Mouse (Mus musculus): ENCODE data around the gene Rag1. TPM values are rescaled to one million over a fixed set of nuclear protein-coding genes. Genes with fewer than 3 reads are reported as not detected.

Rag1 gene
- total and polyA plus RNA-seq, 3 experiments, result under 0.01 TPM; not detected in 2

- Histone ChIP-seq H3K4me3 (ENCODE audit: control insufficient read depth in 1 of 2, insufficient read depth in 1 of 2, low read depth in 2 of 2, low read length in 2 of 2) (peak within 1 kb of the TSS; percentile 81 to 91), H3K4me1 (ENCODE audit: control insufficient read depth in 1 of 2, insufficient read depth in 2 of 2, low read length in 2 of 2) (peaks cover 0 to 3% of the 10 kb centered on the region in 2 experiments; a peak in 2 of 4 replicates), H3K79me2 (ENCODE audit: control insufficient read depth, insufficient read depth, low read length, poor library complexity) (peaks cover 20% of the 10 kb centered on the region), H3K9me3 (replicated peaks; ENCODE audit: insufficient read depth, low read length) (no peaks in the 10 kb centered on the region), H3K36me3 (ENCODE audit: control insufficient read depth in 1 of 2, insufficient read depth in 2 of 2, low read length in 2 of 2) (peaks cover 0 to 5% of the 10 kb centered on the region in 2 experiments; a peak in 2 of 4 replicates), H3K27ac (ENCODE audit: control insufficient read depth, low read depth, low read length) (no peak within 1 kb of the TSS), H3K9ac (ENCODE audit: control insufficient read depth, low read depth, low read length, poor library complexity, severe bottlenecking) (peak within 1 kb of the TSS; percentile 93), H3K27me3 (ENCODE audit: control insufficient read depth in 1 of 2, insufficient read depth in 2 of 2, low read length in 2 of 2) (peaks cover 0 to 4% of the 10 kb centered on the region in 2 experiments; a peak in 2 of 4 replicates)
- peak; percentile 92 for DNase-seq (ENCODE audit: low read depth, low spot score)
- TF ChIP-seq SIN3A (IDR thresholded peaks at IDR 0.05; ENCODE audit: low read length) (peak; percentile 78), HCFC1 (IDR thresholded peaks at IDR 0.05; ENCODE audit: low read depth, low read length) (peak; percentile 87), POLR2AphosphoS5 (IDR thresholded peaks at IDR 0.05; ENCODE audit: borderline replicate concordance, low read depth, low read length) (no peak), ELF1 (IDR thresholded peaks at IDR 0.05; ENCODE audit: low read depth, low read length) (peak; percentile 96), MXI1 (IDR thresholded peaks at IDR 0.05; ENCODE audit: low read depth, low read length) (peak; percentile 47; the same call in 1 of the 2 replicates), GABPA (IDR thresholded peaks at IDR 0.05; ENCODE audit: low read depth, low read length) (peak; percentile 65; the same call in 1 of the 2 replicates), TCF12 (IDR thresholded peaks at IDR 0.05; ENCODE audit: low read depth, low read length) (peak; percentile 49), MAZ (IDR thresholded peaks at IDR 0.05; ENCODE audit: low read depth, low read length) (peak; percentile 77; the same call in 1 of the 2 replicates), POLR2A (IDR thresholded peaks at IDR 0.05; ENCODE audit: control insufficient read depth in 1 of 2, insufficient read depth in 1 of 2, low read depth in 1 of 2, low read length in 2 of 2, poor library complexity in 1 of 2) (peak; percentile 82 to 95), CTCF (IDR thresholded peaks at IDR 0.05 in 2 of 3, conservative IDR thresholded peaks at IDR 0.05 in 1 of 3; ENCODE audit: control insufficient read depth in 1 of 3, insufficient read depth in 1 of 3, low read depth in 2 of 3, low read length in 3 of 3, poor library complexity in 1 of 3, severe bottlenecking in 1 of 3) (peak in 2 of 3 experiments; percentile 85 to 96; a peak in 5 of 6 replicates), NELFE (IDR thresholded peaks at IDR 0.05; ENCODE audit: low read depth, low read length) (peak; percentile 78), SMC3 (IDR thresholded peaks at IDR 0.05; ENCODE audit: low read depth, low read length) (no peak), GATA1 (IDR thresholded peaks at IDR 0.05; ENCODE audit: low read depth, low read length) (no peak), TBP (IDR thresholded peaks at IDR 0.05; ENCODE audit: low read depth, low read length) (peak; percentile 54; the same call in 1 of the 2 replicates), CHD2 (IDR thresholded peaks at IDR 0.05; ENCODE audit: low read length) (no peak)
These were observed 29.1 kb upstream of the Rag1 start, which contains the start of gene Traf6 for GRCm38 (mm10) chr2:101678236-101679021. Gene Traf6, plus strand, starts transcription at chr2:101678429.

GRCm38 (mm10) chr2:101673547-101673946, 24.2 kb upstream of the Rag1 start:
- no peak overlapping the region for H3K4me3 ChIP-seq (ENCODE audit: control insufficient read depth in 1 of 2, insufficient read depth in 1 of 2, low read depth in 2 of 2, low read length in 2 of 2)
- no peak for DNase-seq (ENCODE audit: low read depth, low spot score)
- peaks cover 0 to 3% of the 10 kb centered on the region in 2 experiments; a peak in 1 of 4 replicates for H3K4me1 ChIP-seq (ENCODE audit: control insufficient read depth in 1 of 2, insufficient read depth in 2 of 2, low read length in 2 of 2)
- H3K36me3 ChIP-seq (ENCODE audit: control insufficient read depth in 1 of 2, insufficient read depth in 2 of 2, low read length in 2 of 2), result peaks cover 0 to 2% of the 10 kb centered on the region in 2 experiments; a peak in 1 of 4 replicates
- no peak overlapping the region for H3K9ac ChIP-seq (ENCODE audit: control insufficient read depth, low read depth, low read length, poor library complexity, severe bottlenecking)
- TF ChIP-seq ZMIZ1 (IDR thresholded peaks at IDR 0.05; ENCODE audit: low read depth, low read length) (no peak), NELFE (IDR thresholded peaks at IDR 0.05; ENCODE audit: low read depth, low read length) (no peak), TBP (IDR thresholded peaks at IDR 0.05; ENCODE audit: low read depth, low read length) (no peak), CHD1 (IDR thresholded peaks at IDR 0.05; ENCODE audit: low read depth, low read length) (no peak), GABPA (IDR thresholded peaks at IDR 0.05; ENCODE audit: low read depth, low read length) (no peak), MXI1 (IDR thresholded peaks at IDR 0.05; ENCODE audit: low read depth, low read length) (no peak), E2F4 (IDR thresholded peaks at IDR 0.05; ENCODE audit: borderline replicate concordance, low read depth, low read length) (no peak), POLR2AphosphoS5 (IDR thresholded peaks at IDR 0.05; ENCODE audit: borderline replicate concordance, low read depth, low read length) (no peak), POLR2A (IDR thresholded peaks at IDR 0.05; ENCODE audit: control insufficient read depth in 1 of 2, insufficient read depth in 1 of 2, low read depth in 1 of 2, low read length in 2 of 2, poor library complexity in 1 of 2) (no peak), KAT2A (conservative IDR thresholded peaks at IDR 0.05; ENCODE audit: low read depth, low read length) (no peak), MAX (IDR thresholded peaks at IDR 0.05; ENCODE audit: low read length) (no peak), MYC (IDR thresholded peaks at IDR 0.05; ENCODE audit: low read depth, low read length) (no peak), TCF12 (IDR thresholded peaks at IDR 0.05; ENCODE audit: low read depth, low read length) (no peak)
- H3K27me3 ChIP-seq (ENCODE audit: control insufficient read depth in 1 of 2, insufficient read depth in 2 of 2, low read length in 2 of 2), result peaks cover 0 to 4% of the 10 kb centered on the region in 2 experiments; a peak in 2 of 4 replicates
- H3K79me2 ChIP-seq (ENCODE audit: control insufficient read depth, insufficient read depth, low read length, poor library complexity), result peaks cover 3% of the 10 kb centered on the region
- H3K9me3 ChIP-seq (replicated peaks; ENCODE audit: insufficient read depth, low read length), result no peaks in the 10 kb centered on the region
- no peak overlapping the region for H3K27ac ChIP-seq (ENCODE audit: control insufficient read depth, low read depth, low read length)
